Mouse (Mus musculus): ENCODE measurements around the gene Tubgcp6. TPM values are rescaled to one million over a fixed set of nuclear protein-coding genes. Genes with fewer than 3 reads are reported as not detected.
A peak's percentile ranks its signal among the peaks of the same experiment; 100 is the strongest.

Tubgcp6 gene
- total and polyA plus RNA-seq, 3 experiments = 7.3 to 16.2 (median 8.7) TPM

DNA sequence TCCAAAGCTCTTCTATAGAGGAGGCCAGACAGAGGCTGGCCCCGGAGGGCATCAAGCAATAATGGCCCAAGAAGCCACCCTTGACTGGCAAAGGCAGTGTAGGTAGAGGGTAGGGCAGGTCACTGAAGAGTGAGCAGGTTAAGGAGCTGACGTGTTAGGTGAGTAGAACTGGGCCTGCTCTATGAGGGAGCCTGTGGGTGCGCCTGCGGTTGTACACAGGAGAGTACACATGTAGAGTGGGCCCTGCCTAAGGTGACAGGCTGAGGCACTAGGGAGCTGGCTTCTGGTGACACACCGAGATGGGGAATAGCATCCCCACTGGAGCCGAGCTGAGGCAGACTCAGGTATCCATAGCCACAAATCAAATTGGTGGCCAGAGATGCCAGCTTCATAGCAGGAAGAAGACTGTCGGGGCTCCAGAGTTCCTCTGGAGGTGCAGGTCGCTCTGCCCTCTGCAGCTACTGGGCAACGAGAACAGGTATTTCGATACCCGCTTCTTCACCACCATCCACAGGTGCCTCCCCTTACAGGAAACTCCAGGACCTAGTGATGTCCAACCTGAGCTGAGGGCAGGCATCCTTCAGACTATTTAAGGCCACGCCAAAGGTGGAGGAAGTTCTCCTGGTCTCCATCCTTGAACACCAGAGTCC lies 62.0 kb downstream of the Tubgcp6 start:
- TF ChIP-seq EP300 (IDR thresholded peaks at IDR 0.05; ENCODE audit: insufficient read depth, low read depth, low read length) = no peak
- TF ChIP-seq POLR2A (IDR thresholded peaks at IDR 0.05; ENCODE audit: insufficient read depth, low read depth, low read length) = no peak
- TF ChIP-seq CTCF (IDR thresholded peaks at IDR 0.05) = no peak
- no peaks in the 10 kb centered on the region for H3K79me2 ChIP-seq (replicated peaks; ENCODE audit: control insufficient read depth, insufficient read depth, low read length)
- H3K4me1 ChIP-seq (ENCODE audit: control insufficient read depth, insufficient read depth, low read length) = no peaks in the 10 kb centered on the region
- H3K36me3 ChIP-seq (ENCODE audit: control insufficient read depth, insufficient read depth, low read length) = no peaks in the 10 kb centered on the region
- 87% methylated on average over 12 of the region's 12 CpGs for WGBS
- H3K27me3 ChIP-seq (ENCODE audit: control insufficient read depth, insufficient read depth, low read length) = peaks cover 3% of the 10 kb centered on the region
- H3K4me3 ChIP-seq = no peak overlapping the region
- no peak overlapping the region for H3K27ac ChIP-seq
- H3K9ac ChIP-seq (ENCODE audit: low read depth, low read length) = no peak overlapping the region
- intact Hi-C loops (cut with DNase I) = no loop called here
- DNase-seq = peak in 1 of 2 experiments; percentile 11

DNA sequence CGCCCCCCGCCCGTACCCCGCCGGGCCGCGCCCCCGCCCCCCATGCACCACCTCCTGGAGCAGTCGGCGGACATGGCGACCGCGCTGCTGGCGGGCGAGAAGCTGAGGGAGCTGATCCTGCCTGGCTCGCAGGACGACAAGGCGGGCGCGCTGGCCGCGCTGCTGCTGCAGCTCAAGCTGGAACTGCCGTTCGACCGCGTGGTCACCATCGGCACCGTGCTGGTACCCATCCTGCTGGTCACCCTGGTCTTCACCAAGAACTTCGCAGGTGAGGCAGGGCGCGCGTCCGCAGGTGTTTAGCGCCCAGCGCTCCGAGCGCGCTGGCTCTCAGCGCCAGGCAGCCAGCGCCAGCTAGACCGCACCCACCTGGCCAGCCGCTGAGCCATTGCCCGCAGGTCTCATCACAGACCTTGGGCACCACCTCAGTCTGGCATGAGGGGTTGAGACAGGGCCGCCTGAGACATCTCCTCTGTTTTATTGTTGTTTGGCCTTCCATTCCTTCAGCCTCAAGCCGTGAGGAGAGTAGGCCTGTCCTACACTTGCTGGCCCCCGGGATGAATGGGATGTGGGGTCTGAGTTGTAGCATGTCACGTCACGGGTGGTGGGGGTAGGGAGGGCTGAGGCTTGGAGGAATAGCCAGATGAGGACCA lies 62.8 kb downstream of the Tubgcp6 start:
- TF ChIP-seq POLR2A (IDR thresholded peaks at IDR 0.05; ENCODE audit: insufficient read depth, low read depth, low read length) (no peak), CTCF (IDR thresholded peaks at IDR 0.05) (no peak), EP300 (IDR thresholded peaks at IDR 0.05; ENCODE audit: insufficient read depth, low read depth, low read length) (no peak)
- Histone ChIP-seq H3K27me3 (ENCODE audit: control insufficient read depth, insufficient read depth, low read length) (peaks cover 3% of the 10 kb centered on the region), H3K79me2 (replicated peaks; ENCODE audit: control insufficient read depth, insufficient read depth, low read length) (no peaks in the 10 kb centered on the region), H3K27ac (no peak overlapping the region), H3K4me3 (peak overlapping the region; percentile 48), H3K4me1 (ENCODE audit: control insufficient read depth, insufficient read depth, low read length) (no peaks in the 10 kb centered on the region), H3K9ac (ENCODE audit: low read depth, low read length) (peak overlapping the region; percentile 56), H3K36me3 (ENCODE audit: control insufficient read depth, insufficient read depth, low read length) (no peaks in the 10 kb centered on the region)
- peak; percentile 6 to 34 for DNase-seq
- intact Hi-C loops (cut with DNase I) = no loop called here
- WGBS = 5% methylated on average over 40 of the region's 48 CpGs

DNA sequence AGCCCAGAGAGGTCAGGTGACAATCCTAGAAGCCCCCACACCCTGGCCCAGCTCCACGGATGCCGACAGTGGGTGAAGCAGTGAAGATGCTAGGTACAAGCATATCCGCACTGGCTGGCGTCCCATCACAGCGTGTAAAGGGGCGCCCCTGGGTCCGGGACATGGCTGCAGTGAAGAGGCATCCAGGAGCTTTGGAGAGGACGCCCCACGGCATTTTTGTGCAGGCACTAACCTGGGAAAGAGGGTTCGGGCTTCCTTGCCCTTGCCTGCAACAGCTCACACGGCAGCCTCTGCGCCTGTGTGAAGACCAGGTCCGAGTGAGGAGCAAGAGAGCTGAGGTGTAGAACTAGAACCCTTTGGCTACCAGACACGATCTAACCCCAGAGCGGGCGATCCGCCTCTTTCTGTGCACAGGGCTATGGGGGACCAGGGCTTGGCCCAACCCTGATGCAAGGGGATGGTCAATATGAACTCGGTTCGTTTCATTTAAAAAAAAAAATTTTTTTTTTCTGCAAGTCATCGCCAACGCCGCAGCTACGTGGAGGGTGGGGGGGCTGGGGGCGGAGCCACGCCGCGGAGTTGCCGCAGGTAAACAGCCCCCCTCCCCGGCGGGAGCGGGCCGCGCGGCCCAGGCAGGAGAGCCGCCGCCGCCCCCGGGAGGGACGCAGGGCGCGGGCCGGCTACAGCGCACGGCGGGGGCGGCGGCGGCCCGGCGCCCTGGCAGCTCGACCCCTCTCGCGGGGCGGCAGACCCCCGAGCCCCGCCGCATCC lies 63.6 kb downstream of the Tubgcp6 start, which contains the start of gene Panx2:
Gene Panx2, plus strand, starts transcription at position 574 of the 771 bp plus-strand sequence.
- peak within 1 kb of the TSS; percentile 48 for H3K4me3 ChIP-seq
- peaks cover 3% of the 10 kb centered on the region for H3K27me3 ChIP-seq (ENCODE audit: control insufficient read depth, insufficient read depth, low read length)
- TF ChIP-seq POLR2A (IDR thresholded peaks at IDR 0.05; ENCODE audit: insufficient read depth, low read depth, low read length) = no peak
- TF ChIP-seq EP300 (IDR thresholded peaks at IDR 0.05; ENCODE audit: insufficient read depth, low read depth, low read length) = no peak
- TF ChIP-seq CTCF (IDR thresholded peaks at IDR 0.05) = no peak
- DNase-seq = peak; percentile 2 to 17
- no peaks in the 10 kb centered on the region for H3K36me3 ChIP-seq (ENCODE audit: control insufficient read depth, insufficient read depth, low read length)
- peak within 1 kb of the TSS; percentile 56 for H3K9ac ChIP-seq (ENCODE audit: low read depth, low read length)
- no peaks in the 10 kb centered on the region for H3K79me2 ChIP-seq (replicated peaks; ENCODE audit: control insufficient read depth, insufficient read depth, low read length)
- H3K27ac ChIP-seq = no peak within 1 kb of the TSS
- 2% methylated on average over 57 of the region's 57 CpGs for WGBS
- no peaks in the 10 kb centered on the region for H3K4me1 ChIP-seq (ENCODE audit: control insufficient read depth, insufficient read depth, low read length)
- intact Hi-C loops (cut with DNase I) = no loop called here

DNA sequence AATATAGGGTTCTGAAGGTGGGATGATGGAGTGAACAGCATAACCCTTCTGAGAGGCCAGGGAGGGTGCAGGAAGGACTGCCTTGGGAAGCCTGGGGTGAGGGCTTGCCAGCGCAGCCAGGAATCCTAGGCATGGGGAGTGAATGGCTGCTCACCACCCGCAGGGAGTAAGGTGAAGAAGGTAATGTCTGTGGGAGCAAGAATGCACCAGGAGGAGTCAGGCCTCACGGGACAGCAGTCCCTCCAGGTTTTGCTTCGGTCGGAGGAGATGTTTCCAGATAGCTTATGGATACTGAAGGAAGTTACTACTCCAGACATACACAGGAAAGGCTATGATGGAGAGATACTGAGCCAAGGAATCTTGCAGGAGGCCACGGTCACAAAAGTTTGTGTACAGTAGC lies 64.2 kb downstream of the Tubgcp6 start:
- TF ChIP-seq EP300 (IDR thresholded peaks at IDR 0.05; ENCODE audit: insufficient read depth, low read depth, low read length) (no peak), POLR2A (IDR thresholded peaks at IDR 0.05; ENCODE audit: insufficient read depth, low read depth, low read length) (no peak), CTCF (IDR thresholded peaks at IDR 0.05) (no peak)
- no peaks in the 10 kb centered on the region for H3K36me3 ChIP-seq (ENCODE audit: control insufficient read depth, insufficient read depth, low read length)
- no peaks in the 10 kb centered on the region for H3K4me1 ChIP-seq (ENCODE audit: control insufficient read depth, insufficient read depth, low read length)
- H3K9ac ChIP-seq (ENCODE audit: low read depth, low read length) = no peak overlapping the region
- H3K79me2 ChIP-seq (replicated peaks; ENCODE audit: control insufficient read depth, insufficient read depth, low read length) = no peaks in the 10 kb centered on the region
- 30% methylated on average over 6 of the region's 6 CpGs for WGBS
- intact Hi-C loops (cut with DNase I) = no loop called here
- H3K27me3 ChIP-seq (ENCODE audit: control insufficient read depth, insufficient read depth, low read length) = peaks cover 3% of the 10 kb centered on the region
- H3K27ac ChIP-seq = no peak overlapping the region
- H3K4me3 ChIP-seq = no peak overlapping the region
- DNase-seq = peak; percentile 1 to 14

DNA sequence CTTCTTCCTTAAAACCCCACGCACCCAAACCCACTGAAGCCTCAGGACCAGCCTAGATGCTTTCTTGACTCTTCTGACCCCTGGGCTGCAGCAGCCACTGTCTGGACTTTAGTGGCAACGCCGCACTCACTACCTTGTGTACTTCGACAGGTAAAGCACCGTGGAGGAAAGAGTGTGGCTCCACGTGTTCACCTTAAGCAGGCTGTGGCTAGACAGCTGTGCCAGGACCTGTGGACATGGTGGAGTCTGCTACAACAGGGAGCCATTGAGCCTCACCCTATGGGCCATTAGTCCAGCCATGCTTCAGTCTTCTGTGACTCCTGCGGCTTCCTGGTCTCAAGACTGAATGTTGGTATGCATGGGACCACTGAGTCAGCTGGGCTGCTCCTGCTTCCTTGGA lies 68.2 kb downstream of the Tubgcp6 start:
- Histone ChIP-seq H3K9ac (ENCODE audit: low read depth, low read length) (no peak overlapping the region), H3K27me3 (ENCODE audit: control insufficient read depth, insufficient read depth, low read length) (peaks cover 1% of the 10 kb centered on the region), H3K4me3 (no peak overlapping the region), H3K79me2 (replicated peaks; ENCODE audit: control insufficient read depth, insufficient read depth, low read length) (no peaks in the 10 kb centered on the region), H3K36me3 (ENCODE audit: control insufficient read depth, insufficient read depth, low read length) (no peaks in the 10 kb centered on the region), H3K4me1 (ENCODE audit: control insufficient read depth, insufficient read depth, low read length) (no peaks in the 10 kb centered on the region), H3K27ac (no peak overlapping the region)
- no peak for TF ChIP-seq EP300 (IDR thresholded peaks at IDR 0.05; ENCODE audit: insufficient read depth, low read depth, low read length)
- TF ChIP-seq POLR2A (IDR thresholded peaks at IDR 0.05; ENCODE audit: insufficient read depth, low read depth, low read length) = no peak
- no peak for TF ChIP-seq CTCF (IDR thresholded peaks at IDR 0.05)
- peak in 1 of 2 experiments; percentile 12 for DNase-seq
- intact Hi-C loops (cut with DNase I) = no loop called here
- 87% methylated on average over 7 of the region's 7 CpGs for WGBS

Small RNA genes within 50 kb of the gene (microRNA-seq; reads per million reads assigned to microRNA genes)
- gene Mir7118 = 0 to 0.56 reads per million in 2 experiments

Other genes starting within 250 kb of the Tubgcp6 start
- not detected for gene Ttll8, start 168.7 kb downstream of the Tubgcp6 start, total RNA-seq (2021)
- gene Ttll8, start 168.7 kb downstream of the Tubgcp6 start, polyA plus RNA-seq (2012; rRNA removed) = 0.12 and 0.18 TPM in 2 replicates
- gene Mlc1, start 144.1 kb downstream of the Tubgcp6 start, total RNA-seq (2021) = not detected
- not detected in 2 replicates for gene Mlc1, start 144.1 kb downstream of the Tubgcp6 start, polyA plus RNA-seq (2012; rRNA removed)
- 100 to 1,000 TPM in 1 of 2 experiments, 10 to 100 TPM in 1; 96.4 to 107 TPM for gene Mov10l1, start 140.2 kb downstream of the Tubgcp6 start, total RNA-seq (2021)
- 51.7 and 85.0 TPM in 2 replicates for gene Mov10l1, start 140.2 kb downstream of the Tubgcp6 start, polyA plus RNA-seq (2012; rRNA removed)
- gene Panx2, start 63.4 kb downstream of the Tubgcp6 start, total RNA-seq (2021) = 1 to 10 TPM in 1 of 2 experiments, under 1 TPM in 1; 0.91 to 1.3 TPM
- 1.3 and 2.1 TPM in 2 replicates for gene Panx2, start 63.4 kb downstream of the Tubgcp6 start, polyA plus RNA-seq (2012; rRNA removed)
- gene Trabd, start 48.0 kb downstream of the Tubgcp6 start, total RNA-seq (2021) = 10 to 100 TPM; 48.8 to 51.5 TPM
- gene Trabd, start 48.0 kb downstream of the Tubgcp6 start, polyA plus RNA-seq (2012; rRNA removed) = 38.3 and 47.8 TPM in 2 replicates
- 10 to 100 TPM; 13.6 to 16.5 TPM for gene Selenoo, start 34.0 kb downstream of the Tubgcp6 start, total RNA-seq (2021)
- gene Selenoo, start 34.0 kb downstream of the Tubgcp6 start, polyA plus RNA-seq (2012; rRNA removed) = 20.7 and 28.6 TPM in 2 replicates
- gene Hdac10, start 5.6 kb upstream of the Tubgcp6 start, total RNA-seq (2021) = 1 to 10 TPM; 6.3 to 7.6 TPM
- gene Hdac10, start 5.6 kb upstream of the Tubgcp6 start, polyA plus RNA-seq (2012; rRNA removed) = 19.5 and 23.1 TPM in 2 replicates
- gene Mapk12, start 17.6 kb upstream of the Tubgcp6 start, total RNA-seq (2021) = 10 to 100 TPM; 20.7 to 21.1 TPM
- gene Mapk12, start 17.6 kb upstream of the Tubgcp6 start, polyA plus RNA-seq (2012; rRNA removed) = 30.5 and 43.2 TPM in 2 replicates
- gene Mapk11, start 26.5 kb upstream of the Tubgcp6 start, total RNA-seq (2021) = 1 to 10 TPM; 1.9 to 2.0 TPM
- gene Mapk11, start 26.5 kb upstream of the Tubgcp6 start, polyA plus RNA-seq (2012; rRNA removed) = 4.7 and 5.2 TPM in 2 replicates
- gene Plxnb2, start 57.7 kb upstream of the Tubgcp6 start, total RNA-seq (2021) = 10 to 100 TPM; 75.7 to 93.5 TPM
- gene Plxnb2, start 57.7 kb upstream of the Tubgcp6 start, polyA plus RNA-seq (2012; rRNA removed) = 92.3 and 121 TPM in 2 replicates
- 1 to 10 TPM; 8.4 to 9.1 TPM for gene Dennd6b, start 73.4 kb upstream of the Tubgcp6 start, total RNA-seq (2021)
- 24.0 and 27.7 TPM in 2 replicates for gene Dennd6b, start 73.4 kb upstream of the Tubgcp6 start, polyA plus RNA-seq (2012; rRNA removed)
- 10 to 100 TPM; 66.7 to 79.0 TPM for gene Ppp6r2, start 88.4 kb upstream of the Tubgcp6 start, total RNA-seq (2021)
- gene Ppp6r2, start 88.4 kb upstream of the Tubgcp6 start, polyA plus RNA-seq (2012; rRNA removed) = 73.2 and 107 TPM in 2 replicates
- 10 to 100 TPM; 61.3 to 63.6 TPM for gene Sbf1, start 192.2 kb upstream of the Tubgcp6 start, total RNA-seq (2021)
- gene Sbf1, start 192.2 kb upstream of the Tubgcp6 start, polyA plus RNA-seq (2012; rRNA removed) = 116 and 150 TPM in 2 replicates
- not detected for gene Adm2, start 199.6 kb upstream of the Tubgcp6 start, total RNA-seq (2021)
- gene Adm2, start 199.6 kb upstream of the Tubgcp6 start, polyA plus RNA-seq (2012; rRNA removed) = not detected in 2 replicates
- not detected for gene Miox, start 211.3 kb upstream of the Tubgcp6 start, total RNA-seq (2021)
- not detected in 2 replicates for gene Miox, start 211.3 kb upstream of the Tubgcp6 start, polyA plus RNA-seq (2012; rRNA removed)
- 10 to 100 TPM; 25.7 to 26.1 TPM for gene Lmf2, start 232.5 kb upstream of the Tubgcp6 start, total RNA-seq (2021)
- gene Lmf2, start 232.5 kb upstream of the Tubgcp6 start, polyA plus RNA-seq (2012; rRNA removed) = 32.9 and 33.3 TPM in 2 replicates
- gene Ncaph2, start 232.6 kb upstream of the Tubgcp6 start, total RNA-seq (2021) = 10 to 100 TPM; 49.3 to 55.7 TPM
- 69.9 and 70.0 TPM in 2 replicates for gene Ncaph2, start 232.6 kb upstream of the Tubgcp6 start, polyA plus RNA-seq (2012; rRNA removed)